Mouse (Mus musculus) megakaryocyte-erythroid progenitor cell, adult 5-6 weeks (primary cell): ENCODE results near the gene Ttc27. TPM values are rescaled to one million over a fixed set of nuclear protein-coding genes. Genes with fewer than 3 reads are reported as not detected.

Source experiments
- ATAC-seq: replicated peaks from 2 replicates; pipeline ENCODE4 v1.8.0; 2016; ENCODE audit warnings: mild to moderate bottlenecking, inconsistent platforms; ENCODE audit not compliant: severe bottlenecking, poor library complexity, low FRiP score, low TSS enrichment
- total RNA-seq, 2 experiments: library from RNA; stranded (forward) in 1 of 2; stranded (reverse) in 1 of 2; fragments of 200-1000, 215-1000 nt in 1 of 2; fragments of >200 nt in 1 of 2; fragmentation: Nextera tagmentation in 1 of 2; gene quantifications; 2 replicates each; pipeline ENCODE4 v1.2.3; 2014 to 2017

The Ttc27 gene
- total RNA-seq, 2 experiments from 2014 or later = 50.6 to 65.9 TPM

DNA sequence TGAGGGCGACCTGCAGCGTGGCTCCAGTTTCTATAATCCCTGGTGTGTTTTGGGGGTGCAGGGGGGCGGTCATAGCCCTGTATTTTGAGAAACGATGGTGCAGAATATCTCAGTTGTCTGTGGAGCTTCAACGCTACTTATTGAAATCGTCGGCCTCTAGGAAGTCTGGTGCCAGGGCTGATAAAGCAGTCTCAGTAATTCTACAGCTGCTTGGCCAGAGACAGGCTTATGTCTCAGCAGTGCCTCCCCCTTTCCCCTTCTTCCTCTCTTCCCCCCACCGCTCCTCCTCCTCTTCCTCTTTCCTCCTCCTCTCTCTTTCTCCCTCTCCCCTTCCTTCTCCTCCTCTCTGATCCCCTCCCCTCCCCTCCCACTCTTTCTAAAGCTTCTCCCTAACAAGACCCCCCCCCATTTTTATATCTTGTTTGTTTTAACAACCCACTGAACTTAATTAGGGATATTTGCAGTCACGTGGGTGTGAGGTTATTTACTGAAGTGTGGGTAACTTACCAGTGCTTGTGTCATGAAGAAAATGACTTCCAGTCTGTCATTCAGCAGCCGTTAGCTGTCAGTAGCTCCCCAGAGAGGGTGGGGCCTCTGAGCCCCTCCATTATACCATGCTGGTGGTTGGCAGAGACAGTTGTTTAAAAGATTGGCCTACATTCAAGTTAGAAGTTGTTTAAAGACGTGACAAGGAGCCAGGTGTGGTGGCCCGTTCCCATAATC is 150.8 kb downstream of the Ttc27 start:
- peak; percentile 20; the same call in 1 of the 2 replicates for ATAC-seq

GRCm38 (mm10) chr17:74869556-74869955 is 152.0 kb downstream of the Ttc27 start:
- ATAC-seq = no peak

DNA sequence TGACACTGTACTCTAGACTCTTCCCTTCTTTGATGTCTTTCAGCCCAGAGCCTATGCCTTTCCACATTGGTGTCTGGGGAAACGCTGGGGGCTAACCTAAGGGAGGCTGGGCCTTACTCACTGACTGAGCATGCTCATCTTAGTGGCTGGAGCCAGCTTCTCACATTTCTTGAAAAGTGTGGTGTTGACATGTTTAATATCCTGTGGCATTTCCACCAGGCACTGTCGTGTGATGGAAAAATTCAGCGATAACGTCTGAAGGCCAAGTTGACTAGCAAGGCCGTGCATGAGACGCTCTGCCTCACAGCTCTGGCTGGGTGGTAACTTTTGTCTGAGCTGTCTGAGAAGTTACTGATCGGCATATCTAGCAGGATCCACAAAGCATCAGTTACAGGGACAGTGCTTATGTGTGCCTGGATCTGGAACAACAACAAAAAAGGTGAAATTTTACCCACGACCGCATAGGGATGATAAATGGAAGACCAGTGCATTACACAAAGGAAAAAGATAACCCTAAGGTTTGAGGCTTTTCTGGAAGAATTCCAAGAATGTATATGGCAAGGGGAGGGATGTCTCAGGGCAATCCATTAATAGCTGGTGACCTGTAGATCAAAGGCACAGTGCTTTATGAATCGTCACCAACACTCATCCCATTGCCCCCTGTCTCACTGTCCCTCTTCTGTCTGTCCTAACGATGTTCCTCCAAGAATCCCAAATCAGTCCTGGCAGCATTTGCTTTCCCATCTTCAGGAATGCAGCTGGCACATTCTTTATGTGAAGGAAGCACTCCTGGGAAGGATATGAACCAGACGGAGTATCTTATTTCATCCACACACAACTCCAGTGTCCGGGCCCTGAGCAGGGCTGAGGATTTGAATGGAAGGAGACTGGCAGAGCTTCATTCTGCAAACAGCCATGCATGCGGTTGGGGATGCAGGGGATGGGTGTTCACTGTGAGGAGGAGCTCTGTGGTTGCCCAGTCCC is 152.9 kb downstream of the Ttc27 start:
- no peak for ATAC-seq

GRCm38 (mm10) chr17:74872567-74872966 is 155.0 kb downstream of the Ttc27 start:
- peak; percentile 84 for ATAC-seq

DNA sequence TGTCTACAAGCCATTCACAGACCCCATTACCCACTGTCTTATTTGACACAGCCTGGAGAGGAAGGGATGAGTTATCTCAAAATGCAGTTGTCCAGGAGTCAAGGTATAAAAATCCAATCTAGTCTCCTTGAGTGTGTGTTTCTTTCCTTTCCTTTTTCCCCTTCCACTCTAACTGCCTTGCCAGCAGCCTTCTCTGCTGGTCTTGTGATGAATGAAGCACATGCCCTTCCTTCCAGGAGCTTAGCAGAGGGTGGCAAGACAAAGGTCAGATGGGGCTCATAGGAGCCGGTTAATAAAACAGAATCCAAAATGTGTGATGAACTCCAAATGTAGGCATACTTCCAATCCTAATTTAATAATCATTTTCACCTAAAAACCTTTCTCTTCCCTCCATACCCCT is 156.2 kb downstream of the Ttc27 start:
- no peak for ATAC-seq

GRCm38 (mm10) chr17:74875740-74876139 is 158.2 kb downstream of the Ttc27 start:
- no peak for ATAC-seq

GRCm38 (mm10) chr17:74876954-74877353 is 159.4 kb downstream of the Ttc27 start:
- ATAC-seq = no peak

GRCm38 (mm10) chr17:74879768-74880167 is 162.2 kb downstream of the Ttc27 start:
- ATAC-seq = peak; percentile 46

DNA sequence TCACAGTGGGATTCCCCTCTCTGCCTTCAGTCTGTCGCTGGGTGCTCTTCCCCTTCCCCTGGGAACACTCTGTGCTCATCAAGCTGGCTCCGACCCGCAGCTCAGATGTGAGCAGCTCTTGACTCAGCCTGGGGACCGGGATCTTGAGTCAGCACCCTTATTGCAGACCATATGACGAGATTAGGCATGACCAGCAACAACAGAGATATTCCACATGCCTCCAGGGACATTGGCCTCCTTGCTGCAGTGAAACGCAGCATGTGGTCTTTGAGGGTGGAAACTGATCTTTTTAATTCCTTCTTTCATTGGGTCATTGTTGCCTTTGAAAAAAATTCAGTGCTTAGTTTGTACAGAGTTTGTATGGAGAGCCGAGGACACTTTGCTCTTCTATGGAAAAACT is 169.5 kb downstream of the Ttc27 start:
- no peak for ATAC-seq

DNA sequence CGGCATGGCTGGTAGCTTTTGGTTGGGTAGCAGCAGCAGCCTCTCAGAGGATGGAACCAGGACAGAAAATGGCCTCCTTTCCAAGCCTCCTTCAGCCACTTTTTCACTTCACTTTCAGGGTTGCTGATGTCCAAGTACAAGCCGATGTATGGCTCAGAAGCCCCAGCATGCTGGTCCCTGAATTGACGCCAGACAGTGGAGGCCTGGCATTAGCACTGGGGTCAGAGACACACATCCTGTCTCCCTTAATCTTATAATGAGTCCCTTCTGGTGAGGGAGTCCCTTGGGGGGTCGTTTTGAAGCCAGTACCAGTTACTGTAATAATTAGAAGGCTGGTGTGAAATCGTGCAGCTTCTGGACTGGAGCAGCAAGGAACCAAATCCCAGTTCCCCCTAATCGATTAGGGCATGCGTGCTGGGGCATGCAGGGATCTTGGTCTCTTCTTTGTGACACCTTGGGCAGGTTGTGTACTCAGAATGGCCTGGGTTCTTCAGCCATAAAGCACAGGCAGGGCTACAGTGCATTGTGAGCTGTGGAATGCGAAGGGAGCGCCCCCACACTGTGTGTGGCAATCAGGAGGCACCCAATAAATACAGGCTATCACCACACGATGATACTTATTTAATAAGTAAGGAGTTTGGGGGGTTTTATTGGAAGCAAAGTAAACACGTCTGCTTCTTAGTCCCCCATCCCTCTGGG is 171.5 kb downstream of the Ttc27 start:
- no peak for ATAC-seq

DNA sequence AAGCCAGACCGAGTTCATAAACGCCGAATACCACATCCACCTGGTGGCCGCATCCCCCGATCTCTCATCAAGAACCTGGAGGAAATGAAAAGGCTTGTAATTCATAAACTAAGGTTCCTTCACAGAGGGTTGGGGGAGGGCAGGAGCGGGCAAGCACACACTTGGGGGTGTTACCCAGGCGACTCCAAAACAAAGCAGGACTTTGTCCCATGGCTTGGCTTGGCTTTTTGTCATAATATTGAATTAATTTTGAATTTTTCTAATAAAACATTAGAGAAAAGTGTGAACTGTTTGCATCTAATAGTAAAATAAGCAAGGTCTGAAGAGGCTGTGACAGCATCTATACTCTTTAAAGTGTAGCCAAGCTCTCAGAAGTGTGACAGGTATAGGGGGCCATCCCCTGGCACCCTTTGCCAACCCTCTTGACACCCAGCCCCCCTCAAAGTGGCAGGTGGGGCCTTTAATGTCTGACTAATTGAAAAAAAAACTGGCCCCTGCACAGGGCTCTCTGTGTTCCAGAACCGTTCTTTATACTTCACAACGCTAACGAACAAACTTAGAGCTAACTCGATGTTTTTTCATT is 172.1 kb downstream of the Ttc27 start:
- no peak for ATAC-seq

DNA sequence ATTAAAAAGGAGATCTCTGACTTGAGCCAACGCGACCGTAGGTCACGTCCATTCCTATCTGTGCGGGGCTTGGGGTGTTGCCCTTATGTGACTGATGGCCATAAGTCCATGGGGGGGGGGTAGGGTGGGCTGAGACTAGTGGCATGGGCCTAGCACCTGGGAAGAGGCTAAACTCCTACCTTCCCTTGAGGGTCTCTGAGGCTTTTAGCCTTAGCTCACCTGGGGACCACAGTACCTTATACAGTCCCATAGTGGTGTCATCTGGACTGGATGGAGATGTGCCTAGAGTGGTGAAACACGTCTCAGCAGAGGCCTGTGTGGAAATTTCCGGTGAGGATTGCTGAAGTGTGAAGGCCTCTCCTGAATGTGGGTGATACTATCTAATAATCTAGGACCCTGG is 184.9 kb downstream of the Ttc27 start:
- no peak for ATAC-seq

- ATAC-seq = peak; percentile 81
These were observed 186.1 kb downstream of the Ttc27 start for GRCm38 (mm10) chr17:74903411-74904331.

- peak; percentile 70 for ATAC-seq
These were observed 186.8 kb downstream of the Ttc27 start for GRCm38 (mm10) chr17:74904332-74904687.

DNA sequence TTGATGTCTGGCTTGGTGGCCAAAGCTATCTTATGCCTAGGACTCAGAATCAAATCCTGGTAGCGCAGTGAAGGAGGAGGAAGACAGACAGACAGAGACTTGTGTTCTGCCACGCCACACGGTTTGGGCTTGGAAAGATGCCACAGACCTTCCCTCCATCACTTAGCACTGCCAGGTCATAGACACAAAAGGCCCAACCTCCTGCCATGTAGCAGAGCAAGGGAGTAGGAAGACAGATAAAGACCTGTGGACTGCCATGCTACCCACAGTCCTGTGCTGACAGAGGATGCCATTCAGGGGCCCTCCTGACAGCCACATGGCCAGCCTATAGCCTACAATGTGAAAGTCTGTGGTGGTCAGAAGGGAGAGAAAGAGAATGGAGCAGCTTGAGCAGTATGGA is 187.4 kb downstream of the Ttc27 start:
- ATAC-seq = peak; percentile 23

DNA sequence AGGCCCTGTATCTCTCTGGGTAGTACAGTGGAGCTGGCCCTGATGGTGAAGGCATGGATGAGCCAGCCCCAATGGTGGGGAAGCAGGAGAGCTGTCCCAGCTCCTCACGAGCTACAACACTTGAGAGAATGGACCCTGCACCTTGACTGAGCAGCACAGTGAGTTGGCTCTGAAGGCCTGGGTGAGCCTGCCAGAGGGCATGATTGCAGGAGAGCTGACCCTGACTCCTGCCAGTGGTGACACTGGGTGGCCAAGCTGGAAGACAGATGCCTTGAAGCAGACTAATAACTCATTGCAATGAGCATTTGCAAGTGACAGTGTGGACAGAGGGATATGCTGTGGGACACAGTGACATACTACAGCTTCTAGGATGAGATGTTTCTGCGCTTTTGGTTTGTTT is 195.5 kb downstream of the Ttc27 start:
- no peak for ATAC-seq
